Mouse (Mus musculus): Measurements from ENCODE around the gene Trim30a.

GRCm38 (mm10) chr7:104369736-104370414 lies 95.1 kb downstream of the Trim30a start, which contains the start of gene Trim30b:
- TF ChIP-seq USF1 (IDR thresholded peaks at IDR 0.05; ENCODE audit: low read depth) (no peak), CTCF (IDR thresholded peaks at IDR 0.05; ENCODE audit: control insufficient read depth, insufficient read depth, insufficient read length) (no peak), MYOD1 (IDR thresholded peaks at IDR 0.05; ENCODE audit: control insufficient read depth, insufficient read length, low read depth) (no peak), MAX (IDR thresholded peaks at IDR 0.05) (no peak), MYOG (IDR thresholded peaks at IDR 0.05; ENCODE audit: control insufficient read depth, extremely low read depth, insufficient read length) (no peak), CEBPB (IDR thresholded peaks at IDR 0.05; ENCODE audit: low read depth) (no peak), FOSL1 (IDR thresholded peaks at IDR 0.05; ENCODE audit: insufficient read depth, low read length, poor library complexity, severe bottlenecking) (no peak)

Measured in C2C12 (cell line).